Mouse (Mus musculus) hindbrain, embryonic 15.5 days (tissue): ENCODE measurements around the gene Smarcd2. TPM values are rescaled to one million over a fixed set of nuclear protein-coding genes. Genes with fewer than 3 reads are reported as not detected.
A peak's percentile ranks its signal among the peaks of the same experiment; 100 is the strongest.

ENCODE experiments used
- ATAC-seq: fragments of 200-750 bp; cut with Nextera tagmentation; 2 replicates; pipeline ENCODE4 v1.8.0; 2017; ENCODE audit warnings: low read depth, moderate number of reproducible peaks, moderate TSS enrichment; ENCODE audit not compliant: low FRiP score
- H3K27ac ChIP-seq: fragments of 300-500 bp; sonication (generic); replicated peaks from 2 replicates; pipeline ENCODE4 v1.5.1; 2015; ENCODE audit warnings: mild to moderate bottlenecking, inconsistent platforms
- H3K27me3 ChIP-seq: fragments of 300-500 bp; sonication (generic); 2 replicates; pipeline ENCODE4 v1.6.1; 2015; ENCODE audit warnings: control low read depth, inconsistent platforms
- H3K36me3 ChIP-seq: fragments of 300-500 bp; sonication (generic); 2 replicates; pipeline ENCODE4 v1.6.1; 2015; ENCODE audit warnings: control low read depth, inconsistent platforms
- H3K4me1 ChIP-seq: fragments of 300-500 bp; sonication (generic); replicated peaks from 2 replicates; pipeline ENCODE4 v1.6.1; 2015; ENCODE audit warnings: control low read depth, inconsistent platforms
- H3K4me2 ChIP-seq: fragments of 300-500 bp; sonication (generic); 2 replicates; pipeline ENCODE4 v1.6.1; 2015; ENCODE audit warnings: moderate library complexity, mild to moderate bottlenecking, inconsistent platforms
- H3K4me3 ChIP-seq: fragments of 300-500 bp; sonication (generic); 2 replicates; pipeline ENCODE4 v1.5.1; 2015; ENCODE audit warnings: mild to moderate bottlenecking, inconsistent platforms
- H3K9ac ChIP-seq: fragments of 300-500 bp; sonication (generic); 2 replicates; pipeline ENCODE4 v1.6.1; 2015; ENCODE audit warnings: inconsistent platforms
- H3K9me3 ChIP-seq: fragments of 300-500 bp; sonication (generic); 2 replicates; pipeline ENCODE4 v1.6.1; 2016; ENCODE audit warnings: control low read depth, inconsistent platforms
- WGBS: fragments of 180-500 bp; shearing (Covaris S2); methylation state at CpG from one replicate; pipeline ENCODE4 v1.1.7; 2015; 5-methylcytosine and 5-hydroxymethylcytosine counted together
- polyA plus RNA-seq: library from polyadenylated mRNA; unstranded; fragments of >200 nt; fragmentation: Nextera tagmentation; extraction: Ambion mirVana; gene quantifications from 2 replicates; pipeline ENCODE4 v1.2.1, GENCODE M21; 2015

Smarcd2 gene
- polyA plus RNA-seq, 1 experiment from 2014 or later = 11.6 TPM

DNA sequence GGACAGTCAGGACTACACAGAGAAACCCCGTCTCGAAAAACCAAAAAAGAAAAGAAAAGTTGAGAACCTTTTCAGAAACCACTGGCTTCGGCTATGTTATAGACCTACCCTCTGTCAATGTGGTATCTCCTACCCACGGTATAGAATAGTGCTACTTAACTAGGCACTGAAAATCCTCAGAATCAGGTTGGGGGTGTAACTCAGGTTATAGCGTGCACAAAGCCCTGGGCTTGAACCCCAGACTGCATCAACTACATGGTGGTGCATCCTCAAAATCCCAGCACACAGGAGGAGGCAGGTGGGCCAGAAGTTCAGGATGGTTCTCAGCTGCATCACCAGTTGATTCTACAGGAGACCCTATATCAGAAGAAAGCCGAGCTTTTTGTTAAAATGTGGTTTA lies 1.0 kb upstream of the Smarcd2 start:
- H3K27me3 ChIP-seq = no peaks in the 10 kb centered on the region
- peak overlapping the region; percentile 81 for H3K4me2 ChIP-seq
- no peak for ATAC-seq
- no peak overlapping the region for H3K9ac ChIP-seq
- no peaks in the 10 kb centered on the region for H3K9me3 ChIP-seq
- WGBS = 96% methylated on average over 6 of the region's 6 CpGs
- H3K27ac ChIP-seq = no peak overlapping the region; the same call in 1 of the 2 replicates
- peak overlapping the region; percentile 90; the same call in 1 of the 2 replicates for H3K4me3 ChIP-seq
- peaks cover 36% of the 10 kb centered on the region for H3K4me1 ChIP-seq
- H3K36me3 ChIP-seq = no peaks in the 10 kb centered on the region

DNA sequence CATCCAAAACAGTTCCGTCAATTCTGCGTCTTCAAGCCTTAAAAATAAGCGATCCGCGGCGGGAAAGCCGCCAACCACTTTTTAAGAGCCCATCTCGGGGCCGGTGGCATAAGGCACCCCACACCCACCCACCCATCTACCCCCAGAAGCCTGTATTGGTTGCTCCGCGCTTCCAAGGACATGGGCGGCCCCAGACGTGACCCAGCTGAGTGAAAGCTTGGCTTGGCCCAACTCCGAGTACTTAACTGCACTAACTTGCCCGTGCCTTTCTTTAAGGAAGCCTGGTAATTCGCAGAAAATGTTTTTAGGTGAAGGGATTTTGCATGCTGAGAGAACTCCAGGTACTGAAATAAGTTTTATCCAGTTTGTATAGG lies 526 bp upstream of the Smarcd2 start:
- Histone ChIP-seq H3K9me3 (no peaks in the 10 kb centered on the region), H3K36me3 (no peaks in the 10 kb centered on the region), H3K4me3 (peak overlapping the region; percentile 90), H3K9ac (peak overlapping the region; percentile 83), H3K4me2 (peak overlapping the region; percentile 81), H3K27me3 (no peaks in the 10 kb centered on the region), H3K4me1 (peaks cover 41% of the 10 kb centered on the region), H3K27ac (peak overlapping the region; percentile 87)
- 18% methylated on average over 16 of the region's 16 CpGs for WGBS
- peak; percentile 17 for ATAC-seq

DNA sequence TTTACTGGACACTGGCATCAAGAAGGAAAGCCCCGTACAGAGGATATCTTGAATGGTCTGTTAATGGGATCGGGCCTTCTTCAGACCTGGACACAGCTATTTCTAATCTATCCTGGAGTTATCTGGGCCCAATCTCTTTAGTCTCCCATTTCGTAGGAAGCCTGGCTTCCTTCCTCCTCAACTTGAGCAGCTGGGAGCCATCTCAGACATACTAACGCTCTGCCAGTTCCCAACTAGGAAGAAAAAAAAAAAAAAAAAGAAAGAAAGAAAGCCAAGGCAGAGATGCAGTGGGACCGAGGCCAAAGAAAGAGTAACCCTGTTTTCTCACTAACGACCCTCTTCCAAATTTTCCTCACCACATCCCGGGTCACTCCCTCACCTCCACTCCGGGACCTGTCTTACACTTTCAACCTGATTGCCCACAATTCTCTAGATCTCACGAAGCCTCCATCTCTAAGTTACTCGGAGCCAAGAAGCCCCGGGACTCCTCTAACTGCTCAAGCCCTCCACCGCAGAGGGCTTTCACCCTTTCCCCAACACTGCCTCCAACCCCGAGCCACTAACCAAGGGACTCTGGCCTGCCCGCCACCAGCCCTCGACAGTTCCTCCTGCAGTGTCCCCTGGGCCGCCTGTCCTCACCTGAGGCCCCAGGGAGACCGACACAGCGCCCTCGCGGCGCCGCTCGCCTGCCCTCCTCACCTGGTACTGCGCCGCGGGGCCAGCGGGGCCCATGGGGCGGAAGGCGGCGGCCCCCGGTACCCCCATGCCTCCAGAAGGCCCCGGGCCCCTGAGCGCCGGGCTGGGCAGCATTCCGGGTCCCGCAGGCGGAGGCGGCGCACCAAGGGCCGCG lies 753 bp downstream of the Smarcd2 start:
- Histone ChIP-seq H3K9ac (peak overlapping the region; percentile 83), H3K9me3 (no peaks in the 10 kb centered on the region), H3K27me3 (no peaks in the 10 kb centered on the region), H3K27ac (peak overlapping the region; percentile 87), H3K4me3 (peak overlapping the region; percentile 90), H3K4me1 (peaks cover 53% of the 10 kb centered on the region), H3K4me2 (peak overlapping the region; percentile 81), H3K36me3 (peaks cover 2% of the 10 kb centered on the region; the same call in 1 of the 2 replicates)
- ATAC-seq = 0 out of 2 replicates have a peak, but pooled peaks have one; percentile 14
- 2% methylated on average over 33 of the region's 41 CpGs for WGBS

DNA sequence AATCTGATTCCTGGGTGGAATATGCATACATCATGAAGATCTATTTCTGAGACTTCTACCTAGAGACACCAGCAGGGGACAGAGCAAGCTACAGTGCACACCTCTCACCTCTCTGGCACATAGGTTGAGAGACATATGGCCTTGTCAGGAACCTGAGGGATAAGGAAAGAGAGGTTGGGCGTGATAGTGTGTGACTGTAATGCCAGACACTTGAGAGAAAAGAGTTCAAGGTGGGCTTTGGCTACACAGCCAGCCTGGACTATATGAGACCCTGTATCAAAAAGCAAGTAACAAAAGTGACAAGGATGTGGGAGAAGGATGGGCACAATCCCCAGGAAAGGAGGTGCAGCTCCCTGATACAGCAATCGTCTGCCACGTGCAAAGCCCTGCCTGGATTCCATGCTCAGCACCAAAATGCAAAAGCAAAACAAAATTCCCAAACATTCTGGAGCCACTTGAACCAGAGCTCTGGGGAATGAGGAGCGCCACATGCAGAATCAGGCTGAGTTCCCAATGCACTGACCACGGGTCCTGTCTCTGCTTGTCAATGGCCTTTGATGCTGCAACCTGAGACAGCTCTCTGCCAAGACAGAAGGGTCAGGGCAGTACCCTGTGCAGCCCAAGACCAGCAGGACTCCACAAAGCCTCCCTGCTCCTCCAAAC lies 1.5 kb downstream of the Smarcd2 start:
- 43% methylated on average over 5 of the region's 5 CpGs for WGBS
- ATAC-seq = no peak
- Histone ChIP-seq H3K36me3 (peaks cover 9% of the 10 kb centered on the region), H3K9me3 (no peaks in the 10 kb centered on the region), H3K27ac (peak overlapping the region; percentile 87), H3K27me3 (no peaks in the 10 kb centered on the region), H3K4me2 (peak overlapping the region; percentile 81), H3K9ac (peak overlapping the region; percentile 83), H3K4me1 (peaks cover 52% of the 10 kb centered on the region), H3K4me3 (peak overlapping the region; percentile 90)

DNA sequence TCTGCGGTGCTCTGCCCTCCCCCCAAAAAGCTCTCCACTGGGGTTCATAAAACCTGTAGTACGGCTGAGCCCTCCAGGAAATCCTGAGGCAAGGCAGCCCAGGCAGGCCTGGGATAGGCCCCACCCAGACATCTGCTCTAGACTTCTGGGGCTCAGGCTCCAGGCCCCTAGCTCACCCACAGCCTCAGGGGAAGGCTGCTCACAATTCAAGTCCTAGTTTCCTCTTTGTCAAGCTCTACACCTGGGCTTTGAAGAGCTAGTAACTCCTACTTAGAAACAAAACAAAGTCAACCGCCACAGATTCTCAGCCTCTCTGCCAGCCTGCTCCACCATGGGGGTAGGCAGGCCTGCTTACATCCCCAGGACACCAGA lies 3.7 kb downstream of the Smarcd2 start:
- H3K27ac ChIP-seq = peak overlapping the region; percentile 56
- H3K4me1 ChIP-seq = peaks cover 48% of the 10 kb centered on the region
- peaks cover 31% of the 10 kb centered on the region for H3K36me3 ChIP-seq

DNA sequence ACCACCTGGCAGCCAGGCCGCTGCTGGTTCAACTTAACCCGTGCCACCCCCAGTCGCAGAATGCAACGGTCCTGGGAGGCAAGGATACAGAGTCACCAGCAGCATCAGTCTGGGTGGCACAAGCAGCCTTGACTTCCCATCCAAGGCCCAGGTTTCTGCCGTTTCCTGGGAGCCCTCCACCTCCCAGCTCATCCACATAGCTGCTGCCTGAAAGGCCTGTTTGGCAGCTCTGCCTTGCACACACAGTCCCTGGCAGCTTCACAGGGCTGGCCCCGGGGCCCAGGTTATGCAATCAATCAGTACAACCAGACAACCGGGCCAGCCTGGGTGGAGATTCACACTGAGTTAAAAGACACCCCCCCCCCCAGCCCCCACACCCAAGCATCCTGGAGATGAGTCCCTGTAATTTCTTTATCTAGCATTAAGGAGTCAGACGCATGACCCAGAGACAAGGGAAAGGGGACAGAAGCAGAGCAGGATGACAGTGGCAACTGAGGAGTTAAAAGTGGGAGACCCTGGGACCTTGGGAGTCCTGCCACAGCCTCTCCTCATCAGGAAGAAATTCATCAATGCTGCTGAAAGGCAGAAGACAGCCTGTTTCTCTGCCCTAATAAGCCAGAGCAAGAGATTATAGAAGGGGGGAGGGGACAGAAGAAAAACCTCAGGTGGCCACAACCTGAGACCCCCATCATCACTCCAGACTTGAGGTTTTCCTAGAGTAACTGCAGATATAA lies 4.3 kb downstream of the Smarcd2 start:
- H3K9ac ChIP-seq = 0 out of 2 replicates have a peak overlapping the region, but pooled peaks have one; percentile 20
- H3K27me3 ChIP-seq = no peaks in the 10 kb centered on the region
- WGBS = 30% methylated on average over 8 of the region's 8 CpGs
- no peak for ATAC-seq
- peaks cover 46% of the 10 kb centered on the region for H3K4me1 ChIP-seq
- H3K9me3 ChIP-seq = no peaks in the 10 kb centered on the region
- peaks cover 37% of the 10 kb centered on the region for H3K36me3 ChIP-seq
- H3K27ac ChIP-seq = peak overlapping the region; percentile 56
- peak overlapping the region; percentile 9; the same call in 1 of the 2 replicates for H3K4me2 ChIP-seq
- H3K4me3 ChIP-seq = no peak overlapping the region

More for the DNA sequence above, 3.7 kb downstream of the Smarcd2 start:
- Histone ChIP-seq H3K4me2 (0 out of 2 replicates have a peak overlapping the region, but pooled peaks have one; percentile 9), H3K27me3 (no peaks in the 10 kb centered on the region), H3K9me3 (no peaks in the 10 kb centered on the region), H3K4me3 (no peak overlapping the region), H3K9ac (no peak overlapping the region)
- ATAC-seq = no peak
- 31% methylated on average over 3 of the region's 3 CpGs for WGBS

DNA sequence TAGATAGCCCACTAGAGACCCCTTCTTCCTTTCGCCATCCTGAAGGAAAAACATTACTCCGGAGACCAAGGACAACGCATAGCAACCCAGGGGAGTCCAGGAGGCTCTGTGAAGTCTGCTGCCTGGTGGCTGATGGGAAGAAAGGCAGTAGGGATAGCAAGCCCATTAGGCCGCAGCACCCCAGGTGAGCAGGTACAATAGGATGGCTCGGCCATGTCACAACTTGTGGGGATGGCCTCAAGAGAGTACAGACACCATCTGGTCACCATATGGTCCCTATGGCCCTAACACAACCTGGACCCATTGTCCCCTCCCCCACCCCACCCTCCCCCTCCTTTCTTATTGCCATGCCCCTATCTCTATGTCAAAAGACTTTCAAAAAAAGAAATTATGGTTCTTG lies 4.9 kb downstream of the Smarcd2 start:
- 45% methylated on average over 5 of the region's 5 CpGs for WGBS
- ATAC-seq = no peak
- H3K4me3 ChIP-seq = no peak overlapping the region
- no peaks in the 10 kb centered on the region for H3K9me3 ChIP-seq
- H3K27ac ChIP-seq = peak overlapping the region; percentile 56
- peaks cover 42% of the 10 kb centered on the region for H3K4me1 ChIP-seq
- H3K9ac ChIP-seq = no peak overlapping the region
- H3K36me3 ChIP-seq = peaks cover 42% of the 10 kb centered on the region
- H3K27me3 ChIP-seq = no peaks in the 10 kb centered on the region
- H3K4me2 ChIP-seq = peak overlapping the region; percentile 9

DNA sequence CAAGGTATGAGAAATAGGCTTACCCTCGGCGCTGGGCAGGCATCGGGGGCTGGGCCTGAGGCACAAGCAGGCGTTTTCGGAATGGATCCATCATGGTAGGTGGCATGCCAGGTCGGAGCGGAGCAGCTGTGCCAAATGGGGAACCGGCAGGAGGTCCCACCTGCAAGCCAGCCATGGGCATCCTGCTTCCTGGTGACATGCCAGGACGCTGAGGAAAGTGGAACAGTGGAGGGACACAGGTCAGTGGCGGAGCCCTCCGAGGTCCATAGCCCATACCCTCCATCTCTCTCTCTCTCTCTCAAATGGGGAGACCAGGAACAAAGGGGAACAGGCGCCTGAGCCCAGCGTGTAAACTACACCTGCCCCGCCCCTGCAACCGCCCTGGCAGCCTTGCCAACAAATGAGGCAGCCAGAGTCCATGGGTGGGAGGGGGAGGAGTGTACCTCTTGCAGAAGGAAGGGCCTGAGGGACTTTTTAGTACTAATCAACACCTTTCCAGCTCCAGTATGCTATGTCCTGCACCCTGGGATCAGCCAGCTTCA lies 5.4 kb downstream of the Smarcd2 start:
- Histone ChIP-seq H3K27ac (peak overlapping the region; percentile 56), H3K9me3 (no peaks in the 10 kb centered on the region), H3K4me3 (no peak overlapping the region), H3K4me1 (peaks cover 42% of the 10 kb centered on the region), H3K9ac (no peak overlapping the region), H3K4me2 (peak overlapping the region; percentile 9; the same call in 1 of the 2 replicates), H3K27me3 (no peaks in the 10 kb centered on the region), H3K36me3 (peaks cover 47% of the 10 kb centered on the region)
- 0 out of 2 replicates have a peak, but pooled peaks have one; percentile 23 for ATAC-seq
- WGBS = 59% methylated on average over 15 of the region's 15 CpGs

GRCm38 (mm10) chr11:106266431-106266830 lies 6.3 kb downstream of the Smarcd2 start:
- Histone ChIP-seq H3K4me3 (no peak overlapping the region), H3K27ac (no peak overlapping the region), H3K4me1 (peaks cover 38% of the 10 kb centered on the region), H3K9me3 (no peaks in the 10 kb centered on the region), H3K36me3 (peaks cover 57% of the 10 kb centered on the region), H3K4me2 (no peak overlapping the region), H3K9ac (no peak overlapping the region), H3K27me3 (no peaks in the 10 kb centered on the region)
- WGBS = 95% methylated on average over 10 of the region's 10 CpGs
- no peak for ATAC-seq

GRCm38 (mm10) chr11:106265570-106265969 lies 7.2 kb downstream of the Smarcd2 start:
- peaks cover 30% of the 10 kb centered on the region for H3K4me1 ChIP-seq
- H3K27me3 ChIP-seq = no peaks in the 10 kb centered on the region
- no peak overlapping the region for H3K4me3 ChIP-seq
- no peak overlapping the region for H3K27ac ChIP-seq
- H3K36me3 ChIP-seq = peaks cover 65% of the 10 kb centered on the region
- 96% methylated on average over 4 of the region's 4 CpGs for WGBS
- no peak overlapping the region for H3K9ac ChIP-seq
- ATAC-seq = no peak
- no peaks in the 10 kb centered on the region for H3K9me3 ChIP-seq
- H3K4me2 ChIP-seq = no peak overlapping the region

GRCm38 (mm10) chr11:106264988-106265387 lies 7.8 kb downstream of the Smarcd2 start:
- no peak overlapping the region for H3K4me3 ChIP-seq
- no peak for ATAC-seq
- no peaks in the 10 kb centered on the region for H3K9me3 ChIP-seq
- no peak overlapping the region for H3K4me2 ChIP-seq
- WGBS = 92% methylated on average over 15 of the region's 15 CpGs
- no peak overlapping the region for H3K27ac ChIP-seq
- H3K27me3 ChIP-seq = no peaks in the 10 kb centered on the region
- H3K4me1 ChIP-seq = peaks cover 25% of the 10 kb centered on the region
- H3K9ac ChIP-seq = no peak overlapping the region
- peaks cover 67% of the 10 kb centered on the region for H3K36me3 ChIP-seq
